Mouse (Mus musculus): ENCODE measurements around the gene Fam209. TPM values are rescaled to one million over a fixed set of nuclear protein-coding genes. Genes with fewer than 3 reads are reported as not detected.
A peak's percentile ranks its signal among the peaks of the same experiment; 100 is the strongest.

Gene Fam209
- polyA plus RNA-seq, 1 experiment from 2014 or later: 0.43 TPM

GRCm38 (mm10) chr2:172447317-172447716 is 25.0 kb upstream of the Fam209 start:
- Histone ChIP-seq H3K4me1 (ENCODE audit: control insufficient read depth, insufficient read depth, low read length) (no peaks in the 10 kb centered on the region), H3K27me3 (replicated peaks; ENCODE audit: control insufficient read depth, insufficient read depth, low read length) (no peaks in the 10 kb centered on the region), H3K27ac (replicated peaks; ENCODE audit: low read depth, low read length) (no peak overlapping the region), H3K4me2 (ENCODE audit: low read depth, low read length) (no peak overlapping the region), H3K4me3 (ENCODE audit: low read depth, low read length) (no peak overlapping the region), H3K9me3 (ENCODE audit: control insufficient read depth, low read length) (no peaks in the 10 kb centered on the region), H3K9ac (ENCODE audit: low read depth, low read length) (no peak overlapping the region), H3K36me3 (ENCODE audit: control insufficient read depth, insufficient read depth, low read length) (peaks cover 74% of the 10 kb centered on the region)
- DNase-seq (ENCODE audit: low spot score): no peak
- WGBS: 85% methylated on average over 6 of the region's 6 CpGs
- ATAC-seq (ENCODE audit: low read depth): no peak

GRCm38 (mm10) chr2:172448329-172448728 is 24.0 kb upstream of the Fam209 start:
- Histone ChIP-seq H3K9me3 (ENCODE audit: control insufficient read depth, low read length) (no peaks in the 10 kb centered on the region), H3K4me1 (ENCODE audit: control insufficient read depth, insufficient read depth, low read length) (no peaks in the 10 kb centered on the region), H3K27me3 (replicated peaks; ENCODE audit: control insufficient read depth, insufficient read depth, low read length) (no peaks in the 10 kb centered on the region), H3K9ac (ENCODE audit: low read depth, low read length) (no peak overlapping the region), H3K4me2 (ENCODE audit: low read depth, low read length) (no peak overlapping the region), H3K27ac (replicated peaks; ENCODE audit: low read depth, low read length) (no peak overlapping the region), H3K4me3 (ENCODE audit: low read depth, low read length) (no peak overlapping the region), H3K36me3 (ENCODE audit: control insufficient read depth, insufficient read depth, low read length) (peaks cover 84% of the 10 kb centered on the region)
- ATAC-seq (ENCODE audit: low read depth) (no peak), DNase-seq (ENCODE audit: low spot score) (no peak)
- WGBS: 88% methylated on average over 4 of the region's 4 CpGs

GRCm38 (mm10) chr2:172450640-172451039 is 21.7 kb upstream of the Fam209 start:
- H3K9me3 ChIP-seq (ENCODE audit: control insufficient read depth, low read length): no peaks in the 10 kb centered on the region
- DNase-seq (ENCODE audit: low spot score) (no peak), ATAC-seq (ENCODE audit: low read depth) (no peak)
- H3K4me3 ChIP-seq (ENCODE audit: low read depth, low read length): no peak overlapping the region
- H3K4me1 ChIP-seq (ENCODE audit: control insufficient read depth, insufficient read depth, low read length): no peaks in the 10 kb centered on the region
- peaks cover 88% of the 10 kb centered on the region for H3K36me3 ChIP-seq (ENCODE audit: control insufficient read depth, insufficient read depth, low read length)
- no peak overlapping the region for H3K4me2 ChIP-seq (ENCODE audit: low read depth, low read length)
- H3K27ac ChIP-seq (replicated peaks; ENCODE audit: low read depth, low read length): no peak overlapping the region
- 77% methylated on average over 6 of the region's 6 CpGs for WGBS
- H3K27me3 ChIP-seq (replicated peaks; ENCODE audit: control insufficient read depth, insufficient read depth, low read length): no peaks in the 10 kb centered on the region
- no peak overlapping the region for H3K9ac ChIP-seq (ENCODE audit: low read depth, low read length)

DNA sequence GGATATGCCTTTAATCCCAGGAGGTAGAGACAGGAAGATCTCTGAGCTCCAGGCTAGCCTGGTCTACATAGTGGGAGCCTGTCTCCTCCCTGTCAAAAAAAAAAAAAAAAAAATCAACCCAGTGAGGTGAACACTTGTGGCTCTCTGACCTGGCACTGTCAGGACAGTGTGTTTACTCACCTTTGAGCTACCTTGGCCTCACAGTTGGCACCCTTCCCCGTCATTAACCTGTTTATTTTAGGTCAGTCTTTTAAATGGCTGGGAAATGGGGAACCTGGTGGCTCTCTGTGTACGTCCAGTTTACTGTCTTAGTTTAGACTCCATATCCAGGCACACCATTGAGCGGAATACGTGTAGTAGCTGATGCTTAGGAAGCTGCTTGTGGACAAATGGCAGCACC is 20.3 kb upstream of the Fam209 start:
- H3K4me1 ChIP-seq (ENCODE audit: control insufficient read depth, insufficient read depth, low read length): no peaks in the 10 kb centered on the region
- H3K4me3 ChIP-seq (ENCODE audit: low read depth, low read length): no peak overlapping the region
- peaks cover 81% of the 10 kb centered on the region for H3K36me3 ChIP-seq (ENCODE audit: control insufficient read depth, insufficient read depth, low read length)
- H3K9ac ChIP-seq (ENCODE audit: low read depth, low read length): no peak overlapping the region
- DNase-seq (ENCODE audit: low spot score) (no peak), ATAC-seq (ENCODE audit: low read depth) (no peak)
- H3K27ac ChIP-seq (replicated peaks; ENCODE audit: low read depth, low read length): no peak overlapping the region
- H3K27me3 ChIP-seq (replicated peaks; ENCODE audit: control insufficient read depth, insufficient read depth, low read length): no peaks in the 10 kb centered on the region
- WGBS: 92% methylated on average over 4 of the region's 4 CpGs
- no peaks in the 10 kb centered on the region for H3K9me3 ChIP-seq (ENCODE audit: control insufficient read depth, low read length)
- H3K4me2 ChIP-seq (ENCODE audit: low read depth, low read length): no peak overlapping the region

GRCm38 (mm10) chr2:172452458-172452857 is 19.9 kb upstream of the Fam209 start:
- Histone ChIP-seq H3K27me3 (replicated peaks; ENCODE audit: control insufficient read depth, insufficient read depth, low read length) (no peaks in the 10 kb centered on the region), H3K4me2 (ENCODE audit: low read depth, low read length) (no peak overlapping the region), H3K9ac (ENCODE audit: low read depth, low read length) (no peak overlapping the region), H3K9me3 (ENCODE audit: control insufficient read depth, low read length) (no peaks in the 10 kb centered on the region), H3K36me3 (ENCODE audit: control insufficient read depth, insufficient read depth, low read length) (peaks cover 77% of the 10 kb centered on the region), H3K4me3 (ENCODE audit: low read depth, low read length) (no peak overlapping the region), H3K27ac (replicated peaks; ENCODE audit: low read depth, low read length) (no peak overlapping the region), H3K4me1 (ENCODE audit: control insufficient read depth, insufficient read depth, low read length) (no peaks in the 10 kb centered on the region)
- WGBS: 95% methylated on average over 10 of the region's 10 CpGs
- no peak for DNase-seq (ENCODE audit: low spot score)
- ATAC-seq (ENCODE audit: low read depth): no peak

DNA sequence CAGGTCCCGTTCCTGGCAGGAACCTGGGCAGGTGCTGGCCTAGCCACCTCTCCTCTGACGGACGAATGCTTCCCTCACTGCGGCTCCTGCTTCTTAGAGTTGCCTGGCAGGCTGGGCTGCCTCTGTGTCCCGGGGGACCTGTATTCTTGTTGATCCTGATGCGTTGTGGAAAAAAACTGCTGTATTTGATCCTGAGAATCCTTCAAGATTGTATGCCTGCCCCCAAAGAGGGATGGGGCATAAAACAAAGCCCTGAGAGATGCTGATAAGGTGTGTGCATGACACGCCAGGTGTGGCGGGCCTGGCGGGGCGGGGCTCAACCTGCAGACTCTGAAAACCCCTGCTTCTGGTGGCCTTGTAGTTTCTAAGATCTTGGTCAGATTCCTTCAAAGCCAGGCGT is 13.8 kb upstream of the Fam209 start, which contains the start of gene Gcnt7:
Gcnt7 (minus strand) TSS at position 101 of the 400 bp plus-strand sequence.
- H3K4me1 ChIP-seq (ENCODE audit: control insufficient read depth, insufficient read depth, low read length): no peaks in the 10 kb centered on the region
- 74% methylated on average over 11 of the region's 11 CpGs for WGBS
- no peaks in the 10 kb centered on the region for H3K27me3 ChIP-seq (replicated peaks; ENCODE audit: control insufficient read depth, insufficient read depth, low read length)
- H3K9me3 ChIP-seq (ENCODE audit: control insufficient read depth, low read length): no peaks in the 10 kb centered on the region
- H3K36me3 ChIP-seq (ENCODE audit: control insufficient read depth, insufficient read depth, low read length): peaks cover 30% of the 10 kb centered on the region; the same call in 1 of the 2 replicates
- H3K4me3 ChIP-seq (ENCODE audit: low read depth, low read length): no peak within 1 kb of the TSS
- H3K27ac ChIP-seq (replicated peaks; ENCODE audit: low read depth, low read length): no peak within 1 kb of the TSS
- DNase-seq (ENCODE audit: low spot score) (peak; percentile 29), ATAC-seq (ENCODE audit: low read depth) (0 out of 2 replicates have a peak, but pooled peaks have one; percentile 35)
- no peak within 1 kb of the TSS for H3K9ac ChIP-seq (ENCODE audit: low read depth, low read length)
- H3K4me2 ChIP-seq (ENCODE audit: low read depth, low read length): no peak within 1 kb of the TSS

- H3K4me3 ChIP-seq (ENCODE audit: low read depth, low read length): no peak overlapping the region
- no peaks in the 10 kb centered on the region for H3K4me1 ChIP-seq (ENCODE audit: control insufficient read depth, insufficient read depth, low read length)
- no peak for DNase-seq (ENCODE audit: low spot score)
- no peak for ATAC-seq (ENCODE audit: low read depth)
- peaks cover 35% of the 10 kb centered on the region for H3K36me3 ChIP-seq (ENCODE audit: control insufficient read depth, insufficient read depth, low read length)
- 59% methylated on average over 2 of the region's 2 CpGs for WGBS
- H3K27ac ChIP-seq (replicated peaks; ENCODE audit: low read depth, low read length): no peak overlapping the region
- no peak overlapping the region for H3K9ac ChIP-seq (ENCODE audit: low read depth, low read length)
- no peaks in the 10 kb centered on the region for H3K9me3 ChIP-seq (ENCODE audit: control insufficient read depth, low read length)
- no peak overlapping the region for H3K4me2 ChIP-seq (ENCODE audit: low read depth, low read length)
- H3K27me3 ChIP-seq (replicated peaks; ENCODE audit: control insufficient read depth, insufficient read depth, low read length): no peaks in the 10 kb centered on the region
Measured at GRCm38 (mm10) chr2:172460647-172461046, 11.7 kb upstream of the Fam209 start.

DNA sequence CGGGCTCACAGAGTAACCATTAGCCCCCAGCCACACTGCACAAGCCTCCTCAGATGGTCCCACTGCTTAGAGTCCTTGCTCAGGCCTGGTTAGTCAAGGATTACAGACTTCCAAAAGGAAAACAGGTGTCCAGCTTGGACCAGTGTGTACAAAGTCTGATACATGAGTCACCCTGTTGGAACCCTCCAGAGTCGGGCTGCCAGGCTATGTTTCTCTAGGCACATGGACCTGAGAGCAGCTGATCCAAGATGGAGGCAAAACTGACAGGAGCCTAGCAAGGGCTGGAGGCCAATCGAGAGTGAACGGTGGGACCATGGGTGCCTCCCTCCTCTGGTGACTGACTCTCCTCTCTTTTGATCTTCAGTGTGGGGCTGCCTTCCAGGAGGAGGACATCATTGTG is 9.5 kb upstream of the Fam209 start:
- H3K36me3 ChIP-seq (ENCODE audit: control insufficient read depth, insufficient read depth, low read length): peaks cover 47% of the 10 kb centered on the region
- H3K4me1 ChIP-seq (ENCODE audit: control insufficient read depth, insufficient read depth, low read length): no peaks in the 10 kb centered on the region
- 82% methylated on average over 4 of the region's 4 CpGs for WGBS
- no peak overlapping the region for H3K27ac ChIP-seq (replicated peaks; ENCODE audit: low read depth, low read length)
- no peak overlapping the region for H3K9ac ChIP-seq (ENCODE audit: low read depth, low read length)
- DNase-seq (ENCODE audit: low spot score) (no peak), ATAC-seq (ENCODE audit: low read depth) (no peak)
- H3K27me3 ChIP-seq (replicated peaks; ENCODE audit: control insufficient read depth, insufficient read depth, low read length): no peaks in the 10 kb centered on the region
- no peak overlapping the region for H3K4me2 ChIP-seq (ENCODE audit: low read depth, low read length)
- no peaks in the 10 kb centered on the region for H3K9me3 ChIP-seq (ENCODE audit: control insufficient read depth, low read length)
- no peak overlapping the region for H3K4me3 ChIP-seq (ENCODE audit: low read depth, low read length)

DNA sequence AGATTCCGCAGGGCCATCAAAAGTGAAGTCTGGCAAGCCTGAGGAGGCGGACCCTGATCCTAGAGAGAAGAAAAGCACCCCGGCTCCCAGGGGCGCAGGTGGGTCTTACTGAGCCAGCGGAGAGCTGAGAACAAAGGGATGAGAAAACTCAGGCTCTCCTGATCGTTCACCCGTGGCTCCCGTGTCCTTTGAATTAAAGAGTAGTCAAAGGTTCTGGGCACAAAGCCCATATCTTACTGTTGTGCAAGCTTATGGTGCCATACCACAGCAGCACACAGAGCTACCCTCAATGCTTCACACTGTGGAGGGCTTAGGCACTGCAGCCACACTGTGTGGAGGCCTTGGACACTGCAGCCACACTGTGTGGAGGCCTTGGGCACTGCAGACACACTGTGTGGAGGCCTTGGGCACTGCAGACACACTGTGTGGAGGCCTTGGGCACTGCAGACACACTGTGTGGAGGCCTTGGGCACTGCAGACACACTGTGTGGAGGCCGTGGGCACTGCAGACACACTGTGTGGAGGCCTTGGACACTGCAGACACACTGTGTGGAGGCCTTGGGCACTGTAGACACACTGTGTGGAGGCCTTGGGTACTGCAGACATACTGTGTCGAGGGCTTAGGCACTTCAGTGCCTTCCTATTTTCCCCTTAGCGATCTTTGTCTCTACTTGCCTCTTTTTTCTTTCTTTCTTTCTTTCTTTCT is 5.7 kb upstream of the Fam209 start:
- H3K4me1 ChIP-seq (ENCODE audit: control insufficient read depth, insufficient read depth, low read length): no peaks in the 10 kb centered on the region
- H3K9ac ChIP-seq (ENCODE audit: low read depth, low read length): no peak overlapping the region
- peaks cover 70% of the 10 kb centered on the region for H3K36me3 ChIP-seq (ENCODE audit: control insufficient read depth, insufficient read depth, low read length)
- WGBS: 94% methylated on average over 11 of the region's 11 CpGs
- H3K27ac ChIP-seq (replicated peaks; ENCODE audit: low read depth, low read length): no peak overlapping the region
- H3K4me2 ChIP-seq (ENCODE audit: low read depth, low read length): no peak overlapping the region
- H3K9me3 ChIP-seq (ENCODE audit: control insufficient read depth, low read length): no peaks in the 10 kb centered on the region
- DNase-seq (ENCODE audit: low spot score) (no peak), ATAC-seq (ENCODE audit: low read depth) (no peak)
- no peak overlapping the region for H3K4me3 ChIP-seq (ENCODE audit: low read depth, low read length)
- H3K27me3 ChIP-seq (replicated peaks; ENCODE audit: control insufficient read depth, insufficient read depth, low read length): no peaks in the 10 kb centered on the region
